Mouse (Mus musculus): ENCODE results near the gene Psenen. TPM values are rescaled to one million over a fixed set of nuclear protein-coding genes. Genes with fewer than 3 reads are reported as not detected.
A peak's percentile ranks its signal among the peaks of the same experiment; 100 is the strongest.

The Psenen gene
- polyA plus RNA-seq (2015; fragmentation: Nextera tagmentation; extraction: Ambion mirVana): 128 and 141 TPM in 2 replicates

DNA sequence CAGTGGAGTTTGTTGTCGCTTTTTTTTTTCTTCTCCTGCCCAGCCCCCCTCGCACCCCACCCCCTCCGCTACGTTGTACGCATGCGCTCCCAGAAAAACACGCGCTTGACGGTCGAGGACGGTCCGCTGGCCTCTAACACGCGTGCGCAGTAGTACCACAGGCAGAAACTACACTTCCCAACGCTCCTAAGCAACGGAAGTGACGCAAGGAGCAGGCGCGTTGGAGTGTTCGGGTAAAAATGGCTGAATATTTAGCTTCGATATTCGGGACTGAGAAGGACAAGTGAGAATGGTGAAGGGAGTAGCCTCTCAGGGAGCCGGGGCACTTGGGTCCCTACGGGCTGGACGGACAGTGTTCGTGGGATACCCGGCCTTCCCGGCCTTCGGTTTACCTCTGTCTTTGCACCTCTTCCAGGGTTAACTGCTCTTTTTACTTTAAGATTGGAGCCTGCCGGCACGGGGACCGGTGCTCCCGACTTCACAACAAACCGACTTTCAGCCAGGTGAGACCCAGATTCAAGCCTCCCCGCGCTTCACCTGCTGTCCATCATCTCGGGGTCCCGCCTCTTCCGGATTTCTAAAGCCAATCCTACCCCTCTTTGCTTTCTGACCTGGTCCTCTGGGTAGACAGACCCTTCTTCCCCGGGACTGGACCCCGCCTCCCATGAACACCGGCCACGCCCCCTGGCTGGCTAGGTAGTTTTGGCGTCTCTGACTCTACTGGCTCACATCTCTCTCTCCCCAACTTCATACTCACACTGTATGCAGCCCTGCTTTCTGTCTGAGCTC lies at the start of gene Psenen, which contains the start of the genes U2af1l4 and Gm49396:
Gene Psenen, minus strand, starts transcription at position 511 of the 789 bp plus-strand sequence.
Gene U2af1l4, plus strand, starts transcription at position 185 of the 789 bp plus-strand sequence.
Gene Gm49396, plus strand, starts transcription at position 228 of the 789 bp plus-strand sequence.
- Histone ChIP-seq H3K27ac (peak within 1 kb of the TSS; percentile 85), H3K9ac (peak within 1 kb of the TSS; percentile 85), H3K36me3 (ENCODE audit: poor library complexity, severe bottlenecking) (peaks cover 36% of the 10 kb centered on the region), H3K4me2 (peak within 1 kb of the TSS; percentile 89), H3K4me1 (peaks cover 32% of the 10 kb centered on the region), H3K4me3 (peak within 1 kb of the TSS; percentile 75), H3K27me3 (no peaks in the 10 kb centered on the region), H3K9me3 (replicated peaks) (no peaks in the 10 kb centered on the region)
- ATAC-seq: peak; percentile 87
- under 1% methylated on average over 44 of the region's 45 CpGs for WGBS

DNA sequence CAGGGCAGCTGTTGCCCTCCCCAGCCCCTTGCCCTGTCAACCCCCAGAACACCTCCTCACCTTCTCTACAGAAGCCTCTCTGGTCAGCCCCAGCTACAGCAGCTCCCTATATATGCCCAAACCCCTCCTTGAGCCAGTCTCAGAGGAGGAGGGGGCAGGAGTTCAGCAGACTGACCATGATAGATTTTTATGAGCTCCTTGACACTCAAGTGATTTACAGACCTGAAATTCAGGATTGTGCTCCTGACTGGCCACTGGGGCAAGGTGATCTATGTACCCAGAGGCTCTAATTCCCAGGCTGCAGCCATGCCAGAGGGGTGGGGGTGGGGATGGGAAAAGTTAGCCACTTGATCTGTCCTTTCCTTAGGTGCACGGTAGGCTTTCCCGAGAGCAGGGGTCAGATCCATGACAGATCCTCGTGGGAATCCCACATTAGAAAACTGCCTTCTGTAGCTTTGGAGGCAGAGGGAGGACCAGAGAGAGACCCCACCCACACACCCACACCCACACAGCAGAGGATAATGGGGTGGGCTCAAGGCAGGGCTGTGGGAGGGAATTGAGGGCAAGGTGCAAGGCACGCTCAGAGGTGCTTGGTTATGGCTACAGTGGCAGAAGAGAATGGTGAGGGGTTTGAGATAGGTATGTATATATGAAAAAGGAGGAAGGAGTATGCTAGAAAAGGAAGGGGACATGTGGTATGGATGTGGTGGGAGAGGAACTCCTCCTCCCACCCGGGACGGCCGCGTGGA lies 49.4 kb upstream of the Psenen start, which contains the start of gene Upk1a:
Gene Upk1a, minus strand, starts transcription at position 194 of the 749 bp plus-strand sequence.
- Histone ChIP-seq H3K4me1 (no peaks in the 10 kb centered on the region), H3K27me3 (no peaks in the 10 kb centered on the region), H3K4me2 (no peak within 1 kb of the TSS), H3K4me3 (no peak within 1 kb of the TSS), H3K9ac (no peak within 1 kb of the TSS), H3K9me3 (replicated peaks) (no peaks in the 10 kb centered on the region), H3K27ac (no peak within 1 kb of the TSS), H3K36me3 (ENCODE audit: poor library complexity, severe bottlenecking) (peaks cover 24% of the 10 kb centered on the region)
- 79% methylated on average over 8 of the region's 8 CpGs for WGBS
- peak; percentile 16; the same call in 1 of the 2 replicates for ATAC-seq

DNA sequence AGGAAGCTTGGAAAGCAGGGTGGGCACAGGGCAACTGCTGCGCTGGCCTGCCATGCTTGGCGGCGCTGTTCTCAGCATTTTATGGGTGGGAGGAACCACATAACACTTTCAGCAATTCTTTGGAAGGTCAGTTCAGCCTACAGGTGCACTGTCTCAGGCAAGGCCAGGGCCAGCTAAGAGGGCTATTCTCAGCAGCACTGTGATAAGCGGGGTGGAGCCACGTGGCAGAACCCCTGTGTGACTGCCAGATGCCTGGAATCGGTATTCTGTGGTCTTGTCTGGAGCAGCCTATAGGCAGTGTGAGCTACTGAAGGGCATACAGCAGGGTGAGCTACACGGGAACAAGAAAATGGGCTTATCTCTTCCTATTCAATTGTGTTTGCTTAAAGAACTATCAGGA lies 46.6 kb upstream of the Psenen start:
- no peak for ATAC-seq
- WGBS: 62% methylated on average over 7 of the region's 7 CpGs
- H3K27me3 ChIP-seq: no peaks in the 10 kb centered on the region
- no peaks in the 10 kb centered on the region; the same call in 1 of the 2 replicates for H3K36me3 ChIP-seq (ENCODE audit: poor library complexity, severe bottlenecking)
- no peaks in the 10 kb centered on the region for H3K9me3 ChIP-seq (replicated peaks)
- H3K4me3 ChIP-seq: no peak overlapping the region
- H3K4me2 ChIP-seq: no peak overlapping the region
- no peak overlapping the region for H3K9ac ChIP-seq
- H3K27ac ChIP-seq: no peak overlapping the region
- no peaks in the 10 kb centered on the region for H3K4me1 ChIP-seq

DNA sequence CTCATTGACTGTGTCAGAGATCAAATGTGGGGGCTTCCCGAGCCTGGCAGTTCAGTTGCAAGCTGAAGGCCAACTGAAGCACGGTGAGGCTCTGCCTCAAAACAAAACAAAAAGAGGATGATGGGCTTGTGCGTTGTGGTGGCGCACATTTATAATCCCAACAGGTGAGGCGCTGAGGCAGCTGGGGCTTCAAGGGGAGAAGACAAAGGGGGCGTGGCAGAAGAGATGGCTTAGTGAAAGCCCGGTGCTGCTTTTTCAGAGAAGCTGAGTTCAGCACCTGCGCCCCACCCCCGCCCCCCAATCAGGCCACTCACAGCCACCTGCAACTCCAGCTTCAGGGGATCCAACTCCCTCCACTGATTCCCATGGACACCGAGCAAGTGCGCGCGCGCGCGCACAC lies 45.0 kb upstream of the Psenen start:
- H3K4me2 ChIP-seq: no peak overlapping the region
- ATAC-seq: no peak
- no peaks in the 10 kb centered on the region for H3K4me1 ChIP-seq
- WGBS: 44% methylated on average over 16 of the region's 16 CpGs
- no peaks in the 10 kb centered on the region for H3K9me3 ChIP-seq (replicated peaks)
- H3K4me3 ChIP-seq: no peak overlapping the region
- no peaks in the 10 kb centered on the region for H3K27me3 ChIP-seq
- H3K9ac ChIP-seq: no peak overlapping the region
- no peaks in the 10 kb centered on the region for H3K36me3 ChIP-seq (ENCODE audit: poor library complexity, severe bottlenecking)
- H3K27ac ChIP-seq: no peak overlapping the region

DNA sequence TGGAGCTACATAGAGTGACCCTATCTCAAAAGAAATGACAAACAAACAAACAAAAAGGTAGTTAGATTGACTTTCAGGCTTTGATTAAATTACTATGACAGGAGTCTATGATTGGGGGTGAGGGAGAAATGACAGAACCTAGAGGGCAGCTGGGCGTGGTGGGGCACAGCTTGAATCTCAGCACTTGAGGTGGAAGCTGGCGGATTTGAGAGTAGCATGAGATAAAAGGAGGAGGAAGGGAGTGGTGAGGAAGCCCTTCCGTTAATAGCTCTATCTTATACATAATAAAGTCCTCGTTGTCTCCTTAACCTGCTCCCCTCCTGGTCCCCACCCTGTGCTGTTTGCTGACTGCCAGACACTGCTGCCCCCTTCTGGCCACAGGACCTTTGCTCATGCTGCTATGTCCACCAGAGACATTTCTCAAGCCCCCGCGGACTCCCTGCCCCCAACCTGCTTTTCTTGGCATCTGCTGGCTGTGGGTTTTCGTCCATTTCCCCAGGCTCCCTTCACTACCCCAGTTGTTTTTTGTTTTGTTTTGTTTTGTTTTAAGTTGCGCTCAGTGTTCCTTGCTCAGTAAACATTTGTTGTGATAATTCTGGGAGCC lies 44.4 kb upstream of the Psenen start:
- Histone ChIP-seq H3K9me3 (replicated peaks) (no peaks in the 10 kb centered on the region), H3K9ac (no peak overlapping the region), H3K4me2 (no peak overlapping the region), H3K27me3 (no peaks in the 10 kb centered on the region), H3K27ac (no peak overlapping the region), H3K4me3 (no peak overlapping the region), H3K4me1 (no peaks in the 10 kb centered on the region), H3K36me3 (ENCODE audit: poor library complexity, severe bottlenecking) (no peaks in the 10 kb centered on the region)
- 0 out of 2 replicates have a peak, but pooled peaks have one; percentile 41 for ATAC-seq
- 32% methylated on average over 8 of the region's 8 CpGs for WGBS

DNA sequence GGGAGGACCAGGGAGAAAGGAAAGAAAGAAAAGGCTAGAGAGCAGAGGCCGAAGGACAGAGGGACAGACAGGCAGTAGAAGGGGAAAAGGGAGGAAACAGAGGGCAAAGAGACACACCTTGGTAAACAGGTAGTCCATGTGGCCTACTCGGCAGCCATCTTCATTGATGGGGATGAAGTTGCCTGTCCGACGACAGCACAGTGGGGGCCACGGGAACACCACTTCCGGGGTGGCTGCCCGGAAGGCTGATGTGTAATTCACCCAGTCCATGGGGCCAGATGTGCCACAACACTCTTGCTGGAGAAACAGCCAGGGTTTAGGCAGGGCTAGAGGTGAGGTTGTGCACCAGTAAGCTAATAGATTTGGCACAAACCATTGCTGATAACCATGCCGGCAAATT lies 41.5 kb upstream of the Psenen start:
- Histone ChIP-seq H3K27ac (no peak overlapping the region), H3K36me3 (ENCODE audit: poor library complexity, severe bottlenecking) (no peaks in the 10 kb centered on the region), H3K4me1 (peaks cover 8% of the 10 kb centered on the region), H3K4me2 (no peak overlapping the region), H3K27me3 (no peaks in the 10 kb centered on the region), H3K9ac (no peak overlapping the region), H3K9me3 (replicated peaks) (no peaks in the 10 kb centered on the region), H3K4me3 (no peak overlapping the region)
- no peak for ATAC-seq
- 90% methylated on average over 8 of the region's 8 CpGs for whole genome bisulfite sequencing

DNA sequence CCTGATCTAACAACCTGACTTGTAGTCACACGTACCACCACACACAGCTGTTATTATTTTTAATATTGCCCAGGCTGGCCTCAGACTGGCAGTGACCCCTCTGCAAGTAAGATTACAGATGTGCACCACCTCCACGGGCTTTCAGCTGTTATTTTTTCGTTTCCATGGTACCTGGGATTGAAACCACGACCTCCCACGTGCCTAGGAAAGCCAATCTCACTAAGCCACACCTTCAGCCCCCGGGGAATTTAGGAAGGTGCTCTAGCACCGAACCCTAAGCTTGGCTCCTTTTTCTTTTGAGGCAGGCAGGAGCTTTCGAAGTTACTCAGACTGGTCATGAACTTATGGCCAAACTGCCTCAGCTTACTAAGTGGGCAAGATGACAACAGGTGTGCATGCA lies 41.0 kb upstream of the Psenen start:
- no peaks in the 10 kb centered on the region for H3K27me3 ChIP-seq
- no peak overlapping the region for H3K27ac ChIP-seq
- no peak overlapping the region for H3K9ac ChIP-seq
- H3K4me3 ChIP-seq: no peak overlapping the region
- ATAC-seq: no peak
- H3K36me3 ChIP-seq (ENCODE audit: poor library complexity, severe bottlenecking): no peaks in the 10 kb centered on the region
- WGBS: 66% methylated on average over 8 of the region's 8 CpGs
- H3K9me3 ChIP-seq (replicated peaks): no peaks in the 10 kb centered on the region
- H3K4me1 ChIP-seq: peaks cover 12% of the 10 kb centered on the region
- no peak overlapping the region for H3K4me2 ChIP-seq

DNA sequence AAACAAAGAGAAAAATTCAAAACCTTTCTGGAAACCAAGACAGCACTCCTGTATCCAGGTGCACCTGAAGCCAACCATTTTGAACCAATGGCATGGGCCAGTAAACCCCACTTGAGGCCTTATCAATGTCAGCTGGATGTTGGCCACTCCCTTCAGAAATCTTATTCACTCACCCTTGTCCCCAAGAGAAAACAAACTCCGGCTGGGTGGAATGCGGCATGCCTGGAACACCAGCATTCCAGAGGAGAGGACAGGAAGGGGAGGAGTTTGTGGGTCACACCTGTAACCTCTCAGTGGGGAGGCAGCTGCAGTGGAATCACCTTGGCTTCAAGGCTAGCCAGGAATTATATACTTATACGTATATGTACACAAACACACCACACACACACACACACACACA lies 39.2 kb upstream of the Psenen start:
- peaks cover 13% of the 10 kb centered on the region for H3K4me1 ChIP-seq
- no peaks in the 10 kb centered on the region for H3K36me3 ChIP-seq (ENCODE audit: poor library complexity, severe bottlenecking)
- H3K9me3 ChIP-seq (replicated peaks): no peaks in the 10 kb centered on the region
- WGBS: 60% methylated on average over 3 of the region's 3 CpGs
- H3K4me3 ChIP-seq: no peak overlapping the region
- ATAC-seq: no peak
- no peaks in the 10 kb centered on the region for H3K27me3 ChIP-seq
- no peak overlapping the region for H3K9ac ChIP-seq
- H3K27ac ChIP-seq: no peak overlapping the region
- H3K4me2 ChIP-seq: no peak overlapping the region

DNA sequence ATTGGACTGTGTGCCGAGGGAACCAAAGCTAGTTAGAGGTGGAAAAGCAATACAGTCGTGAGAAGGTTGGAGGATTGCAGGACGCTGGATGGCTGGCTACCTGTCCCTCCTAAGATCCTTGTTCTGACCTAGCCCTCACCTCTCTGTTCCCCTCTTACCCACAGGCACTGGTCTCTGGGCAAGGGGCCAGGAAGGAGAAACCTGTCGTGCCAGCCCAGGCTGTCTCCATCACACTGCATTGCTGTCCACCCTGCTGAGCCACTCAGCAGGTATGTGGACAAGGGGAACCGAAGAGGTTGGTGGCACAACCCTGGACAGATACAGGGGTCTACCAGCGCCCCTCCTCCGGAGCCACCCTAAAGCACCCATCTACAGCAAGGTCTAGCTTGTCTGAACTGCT lies 37.2 kb upstream of the Psenen start:
- ATAC-seq: no peak
- Histone ChIP-seq H3K4me1 (peaks cover 13% of the 10 kb centered on the region), H3K4me2 (peak overlapping the region; percentile 40), H3K9me3 (replicated peaks) (no peaks in the 10 kb centered on the region), H3K9ac (peak overlapping the region; percentile 27), H3K4me3 (no peak overlapping the region), H3K27me3 (no peaks in the 10 kb centered on the region), H3K27ac (no peak overlapping the region), H3K36me3 (ENCODE audit: poor library complexity, severe bottlenecking) (no peaks in the 10 kb centered on the region)
- 73% methylated on average over 7 of the region's 7 CpGs for WGBS

DNA sequence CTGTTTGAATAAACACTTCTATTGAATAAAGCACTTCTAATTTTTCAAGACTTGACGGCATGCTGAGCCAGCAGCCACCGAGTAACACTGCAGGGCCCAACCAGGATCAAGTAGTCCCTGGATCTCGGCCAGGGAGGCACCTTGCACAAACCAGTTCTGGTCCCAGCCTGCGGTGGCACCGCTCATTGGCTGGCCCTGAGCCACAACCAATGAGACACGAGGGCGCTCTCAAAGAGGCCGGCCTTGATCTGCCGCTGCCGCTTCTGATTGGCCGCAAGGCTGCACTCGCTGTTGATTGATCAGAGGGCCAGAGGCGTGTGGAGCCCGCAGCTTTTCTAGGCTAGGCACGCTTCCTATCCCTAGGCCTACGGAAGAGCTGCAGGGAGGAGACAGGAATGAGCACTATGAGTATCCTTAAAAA lies 36.5 kb upstream of the Psenen start:
- Histone ChIP-seq H3K27me3 (no peaks in the 10 kb centered on the region), H3K4me2 (peak overlapping the region; percentile 40), H3K9me3 (replicated peaks) (no peaks in the 10 kb centered on the region), H3K27ac (no peak overlapping the region; the same call in 1 of the 2 replicates), H3K4me3 (peak overlapping the region; percentile 4; the same call in 1 of the 2 replicates), H3K36me3 (ENCODE audit: poor library complexity, severe bottlenecking) (no peaks in the 10 kb centered on the region), H3K9ac (0 out of 2 replicates have a peak overlapping the region, but pooled peaks have one; percentile 27), H3K4me1 (peaks cover 13% of the 10 kb centered on the region)
- WGBS: 0% methylated on average over 16 of the region's 16 CpGs
- peak; percentile 99 for ATAC-seq

DNA sequence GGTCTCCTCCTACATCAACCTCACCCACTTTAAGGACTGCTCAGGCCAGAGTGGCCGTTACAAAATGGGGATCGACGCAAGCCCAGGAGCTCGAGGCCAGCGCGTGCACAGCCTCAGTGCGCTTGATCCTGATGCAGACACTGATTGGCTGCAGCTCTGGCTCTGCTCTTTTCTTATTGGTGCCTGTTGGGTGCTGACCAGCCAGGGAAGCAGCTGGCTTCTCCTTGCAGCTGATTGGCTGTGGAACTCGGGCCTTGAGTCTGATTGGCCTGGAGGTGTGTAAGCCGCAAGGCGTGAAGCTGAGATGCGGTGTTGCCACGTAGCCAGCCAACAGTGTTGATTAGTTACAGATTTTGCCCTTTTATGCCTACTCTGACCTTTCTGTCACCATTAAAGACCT lies 35.4 kb upstream of the Psenen start, which contains the start of gene Zbtb32:
Gene Zbtb32, minus strand, starts transcription at position 124 of the 400 bp plus-strand sequence.
- Histone ChIP-seq H3K4me3 (peak within 1 kb of the TSS; percentile 4; the same call in 1 of the 2 replicates), H3K27me3 (no peaks in the 10 kb centered on the region), H3K27ac (no peak within 1 kb of the TSS; the same call in 1 of the 2 replicates), H3K4me1 (peaks cover 13% of the 10 kb centered on the region), H3K4me2 (peak within 1 kb of the TSS; percentile 40), H3K36me3 (ENCODE audit: poor library complexity, severe bottlenecking) (no peaks in the 10 kb centered on the region), H3K9ac (no peak within 1 kb of the TSS), H3K9me3 (replicated peaks) (no peaks in the 10 kb centered on the region)
- no peak for ATAC-seq
- 98% methylated on average over 12 of the region's 12 CpGs for WGBS
